Mouse (Mus musculus): ENCODE measurements at regions not wholly inside any gene's neighbourhood (a gene's known extent, or its start where the extent isn't known, plus 50 kb on each side); places are given as distances from the start of the nearest gene placed in this dataset.

DNA sequence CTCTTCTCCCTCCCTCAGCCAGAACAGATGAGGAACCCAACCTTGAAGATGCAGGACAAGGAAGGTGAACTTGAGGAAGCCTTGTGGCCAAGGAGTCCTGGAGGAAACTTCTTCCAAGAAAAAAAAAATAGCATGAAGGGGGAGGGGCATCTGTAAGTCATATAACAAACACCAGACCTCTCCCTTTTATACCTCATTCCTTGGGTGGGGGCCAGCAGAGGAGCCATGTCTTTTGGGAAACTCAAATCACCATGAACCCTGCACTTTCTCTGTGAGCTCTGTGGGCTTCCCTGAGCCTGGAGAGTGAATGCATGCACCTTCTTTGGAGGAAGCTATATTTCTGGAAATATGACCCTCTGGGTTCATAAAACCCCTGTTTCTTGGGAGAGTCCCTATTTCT lies 90.0 kb upstream of the Pkdcc start:
- Histone ChIP-seq H3K4me3 (ENCODE audit: extremely low read depth, insufficient read depth, insufficient read length) (no peak overlapping the region), H3K36me3 (ENCODE audit: control insufficient read depth, insufficient read depth, low read length) (no peaks in the 10 kb centered on the region), H3K27me3 (ENCODE audit: control insufficient read depth, insufficient read depth, low read length) (no peaks in the 10 kb centered on the region), H3K27ac (ENCODE audit: insufficient read depth, low read length) (no peak overlapping the region), H3K4me1 (ENCODE audit: control insufficient read depth, insufficient read depth, insufficient read length) (no peaks in the 10 kb centered on the region; the same call in 1 of the 2 replicates)
- no peak for DNase-seq (ENCODE audit: low read depth in 1 of 2, low spot score in 2 of 2)
- no peak for TF ChIP-seq POLR2A (IDR thresholded peaks at IDR 0.05; ENCODE audit: low read depth, low read length)
- no peak for TF ChIP-seq CTCF (IDR thresholded peaks at IDR 0.05; ENCODE audit: extremely low read depth, insufficient read depth, insufficient read length, insufficient replicate concordance)

DNA sequence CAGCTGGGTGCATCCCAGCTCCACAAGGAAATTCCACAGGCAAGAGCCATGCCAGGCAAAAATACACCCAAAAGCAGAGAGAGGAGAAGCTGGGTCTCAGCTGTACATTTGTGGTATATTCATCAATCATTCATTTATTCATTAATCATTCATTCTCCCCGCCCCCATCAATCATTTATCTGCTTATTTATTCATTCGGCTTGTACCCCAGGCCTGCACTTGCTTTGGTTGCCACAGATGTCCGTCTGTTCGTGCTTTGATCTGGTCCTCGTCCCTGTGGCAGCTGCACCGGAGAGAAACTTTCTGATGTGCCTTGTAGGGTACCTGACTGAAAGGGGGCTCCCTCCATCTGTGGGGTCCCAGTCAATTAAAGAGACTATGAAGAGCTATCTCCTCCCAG lies 87.2 kb upstream of the Pkdcc start:
- H3K27me3 ChIP-seq (ENCODE audit: control insufficient read depth, insufficient read depth, low read length): no peaks in the 10 kb centered on the region
- no peak for DNase-seq (ENCODE audit: low read depth in 1 of 2, low spot score in 2 of 2)
- H3K36me3 ChIP-seq (ENCODE audit: control insufficient read depth, insufficient read depth, low read length): no peaks in the 10 kb centered on the region

DNA sequence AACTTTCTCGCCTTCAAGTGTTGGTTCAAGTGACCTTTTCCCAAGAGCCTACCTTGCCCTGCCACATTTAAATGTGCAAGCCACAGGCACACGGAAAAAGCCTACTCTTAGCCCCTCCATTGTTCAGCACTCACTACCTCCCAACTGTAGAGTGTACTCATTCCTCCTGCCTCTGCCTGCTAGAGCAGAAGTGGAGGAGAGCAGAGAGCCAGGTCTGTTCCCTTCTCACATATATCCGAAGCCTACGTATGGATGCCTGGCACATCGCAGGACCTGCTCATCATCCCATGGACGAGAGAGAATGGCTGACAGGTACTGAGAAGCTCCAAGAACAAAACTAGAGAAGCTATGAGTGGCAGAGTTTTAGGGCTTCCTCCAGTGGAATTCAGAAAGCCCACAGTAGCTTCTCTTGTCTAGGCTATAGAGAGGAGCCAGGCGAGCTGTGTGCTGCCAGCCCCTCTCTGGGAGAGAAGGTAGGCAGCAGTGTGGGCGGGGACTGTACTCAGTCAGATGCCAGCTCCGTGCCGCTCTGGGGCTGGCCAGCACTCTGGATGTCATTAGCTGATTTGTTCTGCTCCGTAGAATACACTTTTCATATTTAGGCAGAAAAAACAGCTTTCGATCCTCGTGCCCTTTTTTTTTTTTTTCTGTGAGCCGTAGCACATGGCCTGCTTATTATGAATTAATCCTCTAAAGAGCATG lies 86.1 kb upstream of the Pkdcc start:
- no peaks in the 10 kb centered on the region for H3K36me3 ChIP-seq (ENCODE audit: control insufficient read depth, insufficient read depth, low read length)
- WGBS: 91% methylated on average over 14 of the region's 14 CpGs
- no peak overlapping the region for H3K27ac ChIP-seq (ENCODE audit: insufficient read depth, low read length)
- H3K4me1 ChIP-seq (ENCODE audit: control insufficient read depth, insufficient read depth, insufficient read length): no peaks in the 10 kb centered on the region
- no peak overlapping the region for H3K4me3 ChIP-seq (ENCODE audit: extremely low read depth, insufficient read depth, insufficient read length)
- no peaks in the 10 kb centered on the region for H3K27me3 ChIP-seq (ENCODE audit: control insufficient read depth, insufficient read depth, low read length)
- DNase-seq (ENCODE audit: low read depth in 1 of 2, low spot score in 2 of 2): no peak
- TF ChIP-seq CTCF (IDR thresholded peaks at IDR 0.05; ENCODE audit: extremely low read depth, insufficient read depth, insufficient read length, insufficient replicate concordance): no peak
- TF ChIP-seq POLR2A (IDR thresholded peaks at IDR 0.05; ENCODE audit: low read depth, low read length): no peak

More for the DNA sequence above, 87.2 kb upstream of the Pkdcc start:
- H3K4me3 ChIP-seq (ENCODE audit: extremely low read depth, insufficient read depth, insufficient read length): no peak overlapping the region
- no peak overlapping the region for H3K27ac ChIP-seq (ENCODE audit: insufficient read depth, low read length)
- H3K4me1 ChIP-seq (ENCODE audit: control insufficient read depth, insufficient read depth, insufficient read length): no peaks in the 10 kb centered on the region
- no peak for TF ChIP-seq POLR2A (IDR thresholded peaks at IDR 0.05; ENCODE audit: low read depth, low read length)
- no peak for TF ChIP-seq CTCF (IDR thresholded peaks at IDR 0.05; ENCODE audit: extremely low read depth, insufficient read depth, insufficient read length, insufficient replicate concordance)
- 91% methylated on average over 6 of the region's 6 CpGs for WGBS

- H3K27ac ChIP-seq (ENCODE audit: insufficient read depth, low read length): no peak overlapping the region
- H3K4me3 ChIP-seq (ENCODE audit: extremely low read depth, insufficient read depth, insufficient read length): no peak overlapping the region
- WGBS: 95% methylated on average over 7 of the region's 7 CpGs
- H3K36me3 ChIP-seq (ENCODE audit: control insufficient read depth, insufficient read depth, low read length): no peaks in the 10 kb centered on the region
- no peaks in the 10 kb centered on the region for H3K4me1 ChIP-seq (ENCODE audit: control insufficient read depth, insufficient read depth, insufficient read length)
- H3K27me3 ChIP-seq (ENCODE audit: control insufficient read depth, insufficient read depth, low read length): no peaks in the 10 kb centered on the region
- TF ChIP-seq CTCF (IDR thresholded peaks at IDR 0.05; ENCODE audit: extremely low read depth, insufficient read depth, insufficient read length, insufficient replicate concordance): no peak
- no peak for TF ChIP-seq POLR2A (IDR thresholded peaks at IDR 0.05; ENCODE audit: low read depth, low read length)
- DNase-seq (ENCODE audit: low read depth in 1 of 2, low spot score in 2 of 2): no peak
These were observed 85.4 kb upstream of the Pkdcc start for GRCm38 (mm10) chr17:83129658-83130057.

DNA sequence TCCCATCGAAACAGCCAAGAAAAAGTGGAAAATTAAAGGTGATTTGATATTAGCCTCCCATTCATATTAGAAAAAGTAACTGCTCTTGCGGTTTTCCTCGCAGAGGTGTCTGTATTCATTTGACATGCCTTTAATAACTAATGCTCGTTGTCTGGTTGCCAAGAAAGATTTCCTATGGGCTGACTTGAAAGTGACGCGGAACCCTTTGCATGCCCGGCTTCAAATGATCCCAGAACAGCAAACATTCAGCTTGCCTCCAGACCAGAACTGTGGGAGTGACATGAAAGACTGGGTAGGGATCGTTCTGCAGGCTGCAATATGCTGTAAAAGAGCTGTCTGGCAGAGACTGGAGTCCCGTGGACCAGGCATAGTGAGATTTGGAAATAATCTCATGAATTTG lies 81.9 kb upstream of the Pkdcc start:
- Histone ChIP-seq H3K4me3 (ENCODE audit: extremely low read depth, insufficient read depth, insufficient read length) (no peak overlapping the region), H3K27me3 (ENCODE audit: control insufficient read depth, insufficient read depth, low read length) (no peaks in the 10 kb centered on the region), H3K4me1 (ENCODE audit: control insufficient read depth, insufficient read depth, insufficient read length) (no peaks in the 10 kb centered on the region), H3K36me3 (ENCODE audit: control insufficient read depth, insufficient read depth, low read length) (no peaks in the 10 kb centered on the region), H3K27ac (ENCODE audit: insufficient read depth, low read length) (no peak overlapping the region)
- WGBS: 90% methylated on average over 9 of the region's 9 CpGs
- no peak for DNase-seq (ENCODE audit: low read depth in 1 of 2, low spot score in 2 of 2)
- TF ChIP-seq POLR2A (IDR thresholded peaks at IDR 0.05; ENCODE audit: low read depth, low read length) (no peak), CTCF (IDR thresholded peaks at IDR 0.05; ENCODE audit: extremely low read depth, insufficient read depth, insufficient read length, insufficient replicate concordance) (no peak)

DNA sequence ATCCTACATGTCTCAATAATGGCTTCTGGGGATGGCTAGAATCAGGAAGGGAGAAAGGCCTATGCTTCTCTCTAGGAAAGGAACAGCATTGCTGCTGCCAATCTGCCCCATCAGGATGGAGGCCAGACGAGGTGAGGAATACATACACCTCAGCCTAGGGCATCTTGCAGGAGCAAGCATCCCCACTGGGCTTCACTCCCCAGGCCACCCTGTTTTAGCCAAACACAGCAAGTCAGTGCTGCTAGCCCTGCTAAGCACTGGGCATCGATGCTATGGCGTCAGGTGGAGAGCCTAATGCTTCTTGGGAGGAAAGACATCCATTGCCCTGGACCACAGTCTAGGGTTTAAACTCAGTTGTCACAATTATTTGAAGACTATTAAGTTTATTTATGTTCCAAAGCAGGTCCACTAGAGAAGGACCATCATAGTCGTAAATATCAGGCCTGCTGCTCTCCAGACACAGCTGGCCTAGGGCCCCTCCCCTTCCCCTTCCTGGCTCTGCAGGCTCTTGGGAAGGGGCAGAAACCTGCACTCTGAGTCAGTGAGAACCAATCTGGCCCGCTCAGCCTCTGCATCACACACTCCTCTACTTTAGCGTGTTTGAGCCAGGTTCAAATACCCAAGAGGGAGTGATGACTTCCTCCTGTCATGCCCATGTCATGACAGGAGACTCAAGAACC lies 79.5 kb upstream of the Pkdcc start:
- 76% methylated on average over 6 of the region's 6 CpGs for whole genome bisulfite sequencing
- no peaks in the 10 kb centered on the region for H3K36me3 ChIP-seq (ENCODE audit: control insufficient read depth, insufficient read depth, low read length)
- no peaks in the 10 kb centered on the region for H3K27me3 ChIP-seq (ENCODE audit: control insufficient read depth, insufficient read depth, low read length)
- no peak for DNase-seq (ENCODE audit: low read depth in 1 of 2, low spot score in 2 of 2)
- TF ChIP-seq POLR2A (IDR thresholded peaks at IDR 0.05; ENCODE audit: low read depth, low read length) (no peak), CTCF (IDR thresholded peaks at IDR 0.05; ENCODE audit: extremely low read depth, insufficient read depth, insufficient read length, insufficient replicate concordance) (no peak)
- no peaks in the 10 kb centered on the region for H3K4me1 ChIP-seq (ENCODE audit: control insufficient read depth, insufficient read depth, insufficient read length)
- H3K27ac ChIP-seq (ENCODE audit: insufficient read depth, low read length): no peak overlapping the region
- no peak overlapping the region for H3K4me3 ChIP-seq (ENCODE audit: extremely low read depth, insufficient read depth, insufficient read length)

DNA sequence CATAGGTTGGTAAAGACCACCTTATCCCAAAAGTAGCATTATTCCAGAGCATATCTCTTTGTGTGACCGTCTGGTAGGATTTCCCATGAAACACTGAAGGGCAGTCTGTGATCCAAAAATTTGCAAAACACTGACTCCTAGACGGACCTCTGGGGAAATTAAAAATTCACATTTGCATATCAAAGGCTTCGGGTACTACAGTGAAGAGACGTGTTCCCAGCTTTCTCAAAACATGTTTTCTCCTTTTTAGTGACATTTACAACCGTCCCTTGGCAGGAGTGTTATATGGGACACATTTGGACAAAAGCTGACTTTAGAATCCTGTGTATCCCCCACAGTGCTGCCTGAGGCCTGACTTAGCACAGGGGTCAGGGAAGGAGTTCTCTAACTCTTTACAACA lies 78.8 kb upstream of the Pkdcc start:
- H3K27me3 ChIP-seq (ENCODE audit: control insufficient read depth, insufficient read depth, low read length): no peaks in the 10 kb centered on the region
- DNase-seq (ENCODE audit: low read depth in 1 of 2, low spot score in 2 of 2): no peak
- no peaks in the 10 kb centered on the region for H3K36me3 ChIP-seq (ENCODE audit: control insufficient read depth, insufficient read depth, low read length)
- no peak overlapping the region for H3K27ac ChIP-seq (ENCODE audit: insufficient read depth, low read length)
- 86% methylated on average over 5 of the region's 5 CpGs for WGBS
- TF ChIP-seq CTCF (IDR thresholded peaks at IDR 0.05; ENCODE audit: extremely low read depth, insufficient read depth, insufficient read length, insufficient replicate concordance) (no peak), POLR2A (IDR thresholded peaks at IDR 0.05; ENCODE audit: low read depth, low read length) (no peak)
- no peak overlapping the region for H3K4me3 ChIP-seq (ENCODE audit: extremely low read depth, insufficient read depth, insufficient read length)
- no peaks in the 10 kb centered on the region for H3K4me1 ChIP-seq (ENCODE audit: control insufficient read depth, insufficient read depth, insufficient read length)

Measured in spleen, adult 2 months (tissue).